Mouse (Mus musculus) bone marrow, adult 2 months (tissue): ENCODE measurements around the gene Ehd4.

Source experiments
- CTCF ChIP-seq: fragments of 200-500 bp; IDR thresholded peaks from 2 replicates; pipeline ENCODE4 v1.5.1; 2011; ENCODE audit warnings: low read length, control low read depth; ENCODE audit not compliant: control insufficient read depth, insufficient read depth
- POLR2A ChIP-seq: fragments of 200-500 bp; IDR thresholded peaks from 2 replicates; pipeline ENCODE4 v1.6.1; 2011; ENCODE audit warnings: low read depth, mild to moderate bottlenecking, control low read depth, low read length, borderline replicate concordance; ENCODE audit not compliant: control insufficient read depth

DNA sequence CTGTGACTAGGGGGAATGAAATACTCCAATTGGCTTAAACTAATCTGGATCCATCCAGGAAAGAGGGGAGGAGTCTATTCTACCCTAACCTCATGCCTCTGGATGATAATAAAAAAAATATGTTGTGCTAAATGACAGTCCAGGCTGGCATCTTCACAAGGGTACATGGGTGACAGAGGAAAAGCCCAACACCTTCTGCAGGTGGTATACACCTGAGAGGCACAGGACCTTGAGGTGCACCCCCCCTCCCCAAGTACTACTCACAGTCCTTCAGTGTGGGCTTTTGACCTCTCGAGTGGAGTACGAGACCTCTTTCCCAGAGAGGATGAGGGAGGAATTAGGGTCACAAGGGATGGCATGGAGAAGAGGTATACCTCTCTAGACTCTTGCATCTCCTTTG is 66.5 kb downstream of the Ehd4 start:
- no peak for TF ChIP-seq POLR2A
- TF ChIP-seq CTCF, result no peak
